Mouse (Mus musculus): ENCODE measurements around the gene Ptprg.

Ptprg gene

DNA sequence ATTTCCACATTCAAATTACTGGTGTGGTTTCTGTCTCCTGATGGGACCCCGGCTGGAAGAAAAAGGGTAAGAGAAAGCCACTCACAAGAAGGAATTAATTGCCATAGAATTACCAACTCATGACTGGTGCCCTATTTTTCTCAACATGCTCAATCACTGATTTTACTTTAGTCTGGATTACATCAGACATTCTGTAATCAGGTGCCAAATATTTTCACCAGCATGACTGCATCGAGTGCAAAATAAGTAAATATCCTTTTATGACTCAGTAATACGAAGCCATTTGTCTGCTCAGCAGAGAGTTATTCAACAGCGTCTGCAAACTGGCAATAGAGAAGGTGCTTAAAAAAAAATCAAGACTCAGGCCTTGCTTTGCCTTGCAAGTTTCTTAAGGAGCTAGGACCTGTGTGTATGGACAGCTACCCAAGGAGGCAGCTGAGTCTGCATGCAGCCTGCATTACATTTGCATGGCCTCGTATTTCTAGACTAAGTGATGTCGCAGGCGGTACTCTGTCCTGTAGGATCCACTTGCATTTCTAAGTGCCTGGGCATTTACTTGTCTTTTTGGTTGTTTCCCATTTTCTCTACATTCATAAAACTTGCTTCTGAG is 517.6 kb downstream of the Ptprg start:
- no peak for DNase-seq

DNA sequence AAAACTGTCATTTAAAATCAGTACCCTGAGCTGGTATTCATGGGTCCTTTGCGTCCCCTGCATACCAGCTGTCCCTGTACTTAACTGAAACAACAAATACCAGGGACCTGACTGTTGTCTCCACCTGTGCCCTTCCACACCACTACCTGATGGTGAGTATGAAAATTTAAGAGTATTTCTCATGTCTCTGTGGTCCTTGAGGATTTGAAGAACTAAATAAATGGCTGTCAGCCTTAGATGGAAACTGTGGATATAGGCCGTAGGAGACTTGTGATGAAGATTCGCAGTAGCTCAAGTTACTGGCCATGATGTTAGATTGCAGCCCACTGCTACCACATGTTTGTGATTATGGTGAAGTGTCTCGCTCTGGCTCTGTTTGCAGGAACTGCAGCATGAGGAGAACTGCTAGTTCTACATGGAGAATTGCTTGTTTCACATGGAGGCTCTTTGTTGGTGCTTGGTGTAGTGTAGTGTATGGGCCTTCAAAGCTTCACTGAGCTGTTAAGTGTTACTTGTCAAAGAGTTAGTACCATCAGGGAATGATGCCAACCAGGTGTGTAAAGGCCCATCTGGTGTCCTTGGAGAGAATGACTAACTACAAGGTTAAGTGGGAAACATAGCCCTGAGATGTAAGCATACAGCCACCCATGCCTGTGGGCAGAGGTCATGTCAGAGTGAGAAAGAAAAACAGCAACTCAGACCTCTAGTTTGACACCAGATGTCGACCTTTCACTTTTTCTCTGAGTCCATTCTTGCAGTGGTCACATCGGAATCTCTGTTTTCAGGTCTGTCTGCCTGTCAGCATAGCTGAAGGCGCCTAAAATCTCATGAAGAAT is 518.9 kb downstream of the Ptprg start:
- no peak for DNase-seq

GRCm38 (mm10) chr14:12073408-12074107 is 520.2 kb downstream of the Ptprg start:
- no peak for DNase-seq

- peak; percentile 7 for DNase-seq
Observed at GRCm38 (mm10) chr14:12077193-12077592, 523.9 kb downstream of the Ptprg start.

GRCm38 (mm10) chr14:12079250-12079649 is 525.9 kb downstream of the Ptprg start:
- no peak for DNase-seq

DNA sequence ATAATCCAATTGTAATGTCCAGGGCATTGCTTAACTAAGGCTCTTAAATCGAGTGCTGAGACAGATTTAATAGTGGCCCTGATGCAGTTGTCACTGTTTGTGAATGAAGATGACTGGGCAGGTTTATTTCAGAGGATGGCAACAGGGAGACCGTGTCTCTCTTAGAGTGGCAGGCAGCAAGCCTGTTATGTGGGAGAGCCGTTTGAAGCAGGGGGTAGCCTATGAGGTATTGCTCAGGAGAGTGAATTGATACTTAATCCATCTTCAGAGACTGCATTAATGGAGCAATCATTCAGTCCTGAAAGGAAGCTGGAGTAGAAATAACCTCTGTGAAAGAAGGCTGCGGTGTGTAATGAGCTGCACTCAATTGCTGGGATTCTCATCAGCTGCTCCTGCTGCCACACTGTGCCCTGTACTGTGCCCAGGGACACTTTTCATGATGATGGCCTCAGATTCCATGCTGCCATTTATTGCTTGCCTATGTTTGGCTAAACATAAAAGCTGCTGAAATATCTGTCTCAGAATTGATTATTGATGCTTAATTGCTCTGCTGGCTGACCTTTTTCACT is 526.6 kb downstream of the Ptprg start:
- DNase-seq = no peak

- peak; percentile 21 for DNase-seq
Observed at GRCm38 (mm10) chr14:12082131-12082921, 529.0 kb downstream of the Ptprg start.

GRCm38 (mm10) chr14:12084076-12084475 is 530.7 kb downstream of the Ptprg start:
- no peak for DNase-seq

DNA sequence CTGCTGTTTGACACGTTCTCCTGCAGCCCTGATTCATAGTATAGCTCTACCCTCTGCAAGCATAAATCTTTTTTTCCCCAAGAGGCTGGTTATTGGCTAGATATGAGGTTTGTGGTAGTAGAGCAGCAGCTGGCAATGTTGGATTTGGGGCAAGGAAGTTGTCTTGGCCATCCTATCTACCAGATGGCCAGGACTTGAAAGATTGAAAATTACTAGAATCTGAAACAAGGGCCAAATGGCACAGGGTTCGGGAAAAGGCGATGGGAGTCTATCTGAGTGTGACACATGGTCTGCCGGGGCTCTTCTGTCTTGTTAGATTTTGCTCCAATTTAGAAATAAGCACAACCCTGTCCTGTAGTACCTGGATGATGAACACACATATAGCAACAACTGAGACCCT is 531.7 kb downstream of the Ptprg start:
- DNase-seq = no peak

DNA sequence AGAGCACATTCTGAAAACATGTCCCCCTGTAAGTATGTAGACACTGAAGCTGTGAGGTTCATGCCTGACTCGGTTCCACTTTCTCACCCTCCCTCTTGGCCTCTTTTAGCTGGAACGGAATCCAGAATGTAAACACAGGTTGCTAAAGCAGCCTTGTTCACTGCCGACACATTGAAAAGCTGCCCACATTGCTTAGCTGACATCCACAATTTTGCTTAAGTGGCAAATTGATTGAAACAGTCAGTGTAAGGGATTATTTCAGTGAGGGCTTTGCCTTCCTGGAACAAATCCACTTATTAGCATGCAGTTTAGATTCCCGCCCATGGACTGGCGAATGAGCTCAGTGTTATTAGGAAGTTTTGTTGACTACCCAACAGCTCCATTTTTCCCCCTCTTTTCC is 532.8 kb downstream of the Ptprg start:
- DNase-seq = peak; percentile 49

DNA sequence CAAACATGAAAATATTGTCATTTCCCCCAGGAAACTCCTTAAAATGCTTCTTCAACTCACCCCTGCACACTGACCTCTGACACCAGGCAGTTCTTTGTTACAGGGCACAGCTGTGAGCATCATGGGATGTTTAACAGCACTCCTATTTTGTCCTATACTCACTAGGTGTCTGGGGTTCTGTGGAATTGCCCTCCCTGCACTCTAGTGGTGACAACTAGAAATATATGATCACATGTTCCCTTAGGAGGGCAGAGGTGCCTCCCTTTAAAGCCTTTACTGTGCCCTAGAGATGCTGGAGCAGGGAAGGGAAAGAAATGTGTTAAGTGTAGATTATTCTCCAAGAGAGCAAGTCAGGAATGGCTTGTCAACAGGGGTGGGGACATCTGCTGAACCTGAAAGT is 536.6 kb downstream of the Ptprg start:
- no peak for DNase-seq

GRCm38 (mm10) chr14:12091730-12092129 is 538.4 kb downstream of the Ptprg start:
- DNase-seq = no peak

DNA sequence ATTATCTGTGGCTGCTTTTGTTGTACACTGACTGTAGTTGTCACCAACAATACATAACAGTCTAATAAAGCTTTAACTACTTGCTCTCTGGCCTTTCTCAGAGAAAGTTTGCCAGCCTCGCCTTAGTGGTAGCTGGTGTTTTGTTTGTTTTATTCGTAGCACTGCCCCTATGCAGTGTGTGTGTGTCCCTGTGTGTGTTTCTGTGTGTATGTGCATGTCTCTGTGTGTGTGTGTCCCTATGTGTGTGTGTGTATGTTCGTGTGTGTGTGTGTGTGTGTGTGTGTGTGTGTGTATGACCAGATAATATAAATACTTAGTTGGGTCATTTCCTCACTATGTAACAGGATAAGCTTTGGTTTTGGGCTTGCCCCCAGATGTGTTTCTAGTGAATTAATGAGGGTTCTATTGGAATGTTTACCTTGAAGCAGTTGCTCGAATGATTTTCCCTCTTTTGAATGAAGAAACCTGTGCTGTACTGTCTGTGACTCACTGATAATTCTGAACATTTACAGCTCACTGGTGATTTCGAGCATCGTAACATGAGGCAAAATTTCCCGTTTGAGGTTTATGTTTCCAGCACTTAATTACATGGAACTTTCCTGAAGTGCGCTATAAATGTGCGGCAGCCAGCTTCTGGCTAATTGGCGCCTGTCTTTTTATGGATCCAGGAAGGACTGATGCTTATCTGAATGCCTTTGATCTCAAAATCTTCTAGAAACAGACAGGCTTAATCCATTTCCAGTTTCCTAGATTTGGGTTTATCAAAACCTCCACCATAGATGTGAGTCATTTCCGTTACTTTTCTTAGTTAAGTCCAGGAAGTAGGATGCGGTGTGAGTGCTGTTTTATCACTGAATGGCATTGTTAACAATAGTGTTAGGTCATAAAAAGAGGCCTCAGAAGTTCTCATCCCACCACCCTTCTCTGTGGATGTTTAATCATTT is 546.3 kb downstream of the Ptprg start:
- peak; percentile 35 for DNase-seq

DNA sequence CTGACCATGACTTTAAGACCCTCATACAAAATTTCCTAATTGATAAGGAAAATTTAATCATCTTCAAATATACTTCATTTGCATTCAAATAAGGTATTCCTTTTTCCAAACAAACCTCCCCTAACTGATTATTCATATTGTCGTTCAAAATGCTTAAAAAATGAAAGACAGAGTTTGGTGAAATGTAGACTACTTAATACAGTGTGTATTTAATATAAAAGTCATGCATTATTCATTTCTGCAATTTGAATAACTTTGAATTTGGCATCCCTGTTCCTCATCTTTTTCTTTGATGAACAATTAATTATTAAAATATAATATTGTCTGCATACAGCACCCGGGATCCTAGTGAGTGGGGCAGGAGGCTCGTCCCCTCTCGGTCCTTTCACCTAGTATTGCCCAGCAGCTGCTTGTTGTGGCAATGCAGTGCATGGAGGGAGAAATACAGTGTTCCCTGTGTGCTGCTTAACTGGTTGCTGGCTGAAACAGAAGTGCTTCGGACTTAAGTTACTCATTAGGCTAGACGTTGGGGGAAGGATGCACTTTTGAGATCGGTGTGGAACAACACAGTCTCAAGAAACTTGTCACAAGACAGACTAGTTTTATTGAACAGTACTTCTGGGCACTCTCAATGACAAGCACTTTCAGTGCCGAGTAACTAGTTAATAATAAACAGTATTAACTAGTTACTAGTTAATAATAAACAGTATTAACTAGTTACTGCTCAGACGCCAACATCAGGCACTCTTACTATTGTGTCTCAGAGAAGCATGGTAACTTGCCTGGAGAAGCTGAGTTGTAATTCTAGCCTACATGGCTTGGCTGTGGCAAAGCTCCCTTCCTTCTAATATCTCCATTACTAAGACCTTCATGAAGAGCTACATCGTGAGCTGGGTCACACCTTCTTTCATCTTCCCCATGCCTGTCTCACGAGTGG is 549.3 kb downstream of the Ptprg start:
- no peak for DNase-seq

- DNase-seq = no peak
Observed at GRCm38 (mm10) chr14:12104297-12105155, 551.2 kb downstream of the Ptprg start.

DNA sequence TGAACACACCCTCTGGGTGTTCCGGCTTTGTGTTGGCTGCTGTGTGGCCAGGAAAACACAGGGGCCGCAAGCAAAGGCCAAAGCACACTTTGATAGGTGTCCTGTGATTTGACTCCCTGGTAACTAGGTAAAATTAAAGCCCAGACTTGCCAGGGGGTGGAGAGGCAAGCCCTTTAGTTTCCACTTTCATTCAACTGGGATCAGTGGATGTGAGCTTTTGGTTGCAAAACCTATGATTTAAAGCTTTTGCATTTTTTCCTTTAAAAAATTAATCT is 551.8 kb downstream of the Ptprg start:
- peak; percentile 12 for DNase-seq

DNA sequence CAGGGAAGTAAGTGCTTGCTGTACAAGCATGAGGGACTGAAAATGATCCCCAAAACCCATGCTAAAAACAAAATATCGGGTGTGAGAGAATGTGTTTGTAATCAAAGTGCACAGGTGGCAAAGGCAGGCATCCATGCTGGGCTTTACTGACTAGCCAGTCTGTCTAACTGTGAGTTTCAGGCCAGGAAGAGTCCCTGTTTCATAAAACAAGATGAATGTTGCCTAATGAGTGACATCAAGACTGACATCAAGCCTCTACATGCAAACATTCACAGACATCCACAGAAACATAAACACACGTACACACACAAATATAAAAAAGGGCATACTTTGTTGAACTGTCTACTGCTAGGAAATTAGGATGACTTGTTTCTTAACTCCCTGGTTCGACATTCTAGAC is 552.3 kb downstream of the Ptprg start:
- DNase-seq = no peak

GRCm38 (mm10) chr14:12107459-12107858 is 554.1 kb downstream of the Ptprg start:
- peak; percentile 37 for DNase-seq

- DNase-seq = peak; percentile 13
Observed at GRCm38 (mm10) chr14:12107991-12108390, 554.7 kb downstream of the Ptprg start.
